Mouse (Mus musculus) MEL (cell line): ENCODE measurements around the gene Tenm3. TPM values are rescaled to one million over a fixed set of nuclear protein-coding genes. Genes with fewer than 3 reads are reported as not detected.

Source experiments
- DNase-seq: peaks from one replicate; pipeline ENCODE4 v3.0.0; 2011; ENCODE audit warnings: low read depth, low spot score
- H3K27ac ChIP-seq: 2 replicates; pipeline ENCODE4 v1.5.1; 2012; ENCODE audit warnings: low read depth, mild to moderate bottlenecking, control low read depth, low read length, moderate library complexity; ENCODE audit not compliant: control insufficient read depth
- H3K27me3 ChIP-seq, 2 experiments: fragments of 150-350 bp in 1 of 2; sonication (generic) in 1 of 2; 2 replicates each; pipeline ENCODE4 v1.6.1; 2012; ENCODE audit warnings: low read length in 2 of 2, mild to moderate bottlenecking in 2 of 2, improper control_type of control experiment in 1 of 2, moderate library complexity in 1 of 2; ENCODE audit not compliant: insufficient read depth in 2 of 2, control insufficient read depth in 1 of 2
- H3K36me3 ChIP-seq, 2 experiments: 2 replicates each; pipeline ENCODE4 v1.6.1; 2012 to 2014; ENCODE audit warnings: low read length in 2 of 2, improper control_type of control experiment in 1 of 2, inconsistent platforms in 1 of 2, mild to moderate bottlenecking in 1 of 2; ENCODE audit not compliant: insufficient read depth in 2 of 2, control insufficient read depth in 1 of 2
- H3K4me1 ChIP-seq, 2 experiments: fragments of 150-350 bp in 1 of 2; sonication (generic) in 1 of 2; 2 replicates each; pipeline ENCODE4 v1.6.1; 2012; ENCODE audit warnings: low read length in 2 of 2, improper control_type of control experiment in 1 of 2, mild to moderate bottlenecking in 1 of 2; ENCODE audit not compliant: insufficient read depth in 2 of 2, control insufficient read depth in 1 of 2
- H3K4me3 ChIP-seq, 2 experiments: fragments of 150-350 bp in 1 of 2; sonication (generic) in 1 of 2; 2 replicates each; pipeline ENCODE4 v1.5.1; 2012; ENCODE audit warnings: low read depth in 2 of 2, low read length in 2 of 2, mild to moderate bottlenecking in 2 of 2, moderate library complexity in 2 of 2, control low read depth in 1 of 2, improper control_type of control experiment in 1 of 2; ENCODE audit not compliant: control insufficient read depth in 1 of 2, insufficient read depth in 1 of 2
- H3K79me2 ChIP-seq: 2 replicates; pipeline ENCODE4 v1.6.1; 2012; ENCODE audit warnings: mild to moderate bottlenecking, low read length, moderate library complexity; ENCODE audit not compliant: control insufficient read depth, poor library complexity, insufficient read depth
- H3K9ac ChIP-seq: 2 replicates; pipeline ENCODE4 v1.6.1; 2012; ENCODE audit warnings: low read depth, mild to moderate bottlenecking, control low read depth, low read length, moderate library complexity; ENCODE audit not compliant: control insufficient read depth, poor library complexity, severe bottlenecking
- H3K9me3 ChIP-seq: fragments of 150-350 bp; sonication (generic); replicated peaks from 2 replicates; pipeline ENCODE4 v1.6.1; 2012; ENCODE audit warnings: mild to moderate bottlenecking, low read length, improper control_type of control experiment, moderate library complexity; ENCODE audit not compliant: insufficient read depth
- CTCF ChIP-seq, 3 experiments: IDR thresholded peaks in 2 of 3; conservative IDR thresholded peaks in 1 of 3; 2 replicates each; pipeline ENCODE4 v1.5.1; 2011 to 2012; ENCODE audit warnings: low read length in 3 of 3, low read depth in 2 of 3, mild to moderate bottlenecking in 2 of 3, improper control_type of control experiment in 1 of 3, inconsistent platforms in 1 of 3, mixed read lengths in 1 of 3, moderate library complexity in 1 of 3; ENCODE audit not compliant: control insufficient read depth in 1 of 3, insufficient read depth in 1 of 3, poor library complexity in 1 of 3, severe bottlenecking in 1 of 3
- E2F4 ChIP-seq: IDR thresholded peaks from 2 replicates; pipeline ENCODE4 v1.6.1; 2011; ENCODE audit warnings: low read depth, low read length, improper control_type of control experiment, borderline replicate concordance
- ETS1 ChIP-seq: IDR thresholded peaks from 2 replicates; pipeline ENCODE4 v1.6.1; 2012; ENCODE audit warnings: low read depth, mild to moderate bottlenecking, inconsistent platforms, low read length, improper control_type of control experiment, moderate library complexity
- GATA1 ChIP-seq: IDR thresholded peaks from 2 replicates; pipeline ENCODE4 v1.6.1; 2011; ENCODE audit warnings: low read depth, low read length, improper control_type of control experiment
- JUND ChIP-seq: IDR thresholded peaks from 2 replicates; pipeline ENCODE4 v1.6.1; 2011; ENCODE audit warnings: low read depth, mild to moderate bottlenecking, improper control_type of control experiment, low read length
- KAT2A ChIP-seq: conservative IDR thresholded peaks from 2 replicates; pipeline ENCODE4 v1.6.1; 2012; ENCODE audit warnings: low read depth, low read length, improper control_type of control experiment, inconsistent platforms
- MEF2A ChIP-seq: IDR thresholded peaks from 2 replicates; pipeline ENCODE4 v1.6.1; 2014; ENCODE audit warnings: low read depth, mild to moderate bottlenecking, inconsistent platforms, low read length, improper control_type of control experiment; ENCODE audit not compliant: poor library complexity, insufficient replicate concordance, severe bottlenecking; ENCODE audit errors: extremely low read depth
- MXI1 ChIP-seq: IDR thresholded peaks from 2 replicates; pipeline ENCODE4 v1.6.1; 2011; ENCODE audit warnings: mild to moderate bottlenecking, low read depth, low read length, improper control_type of control experiment
- NELFE ChIP-seq: IDR thresholded peaks from 2 replicates; pipeline ENCODE4 v1.6.1; 2011; ENCODE audit warnings: low read depth, low read length, improper control_type of control experiment
- POLR2AphosphoS2 ChIP-seq: IDR thresholded peaks from 2 replicates; pipeline ENCODE4 v1.6.1; 2011; ENCODE audit warnings: low read length, improper control_type of control experiment
- POLR2AphosphoS5 ChIP-seq: IDR thresholded peaks from 2 replicates; pipeline ENCODE4 v1.6.1; 2012; ENCODE audit warnings: low read depth, borderline replicate concordance, mild to moderate bottlenecking, inconsistent platforms, low read length, moderate library complexity, mixed read lengths
- RAD21 ChIP-seq: IDR thresholded peaks from 2 replicates; pipeline ENCODE4 v1.6.1; 2011; ENCODE audit warnings: mild to moderate bottlenecking, low read depth, low read length, improper control_type of control experiment
- SMC3 ChIP-seq: IDR thresholded peaks from 2 replicates; pipeline ENCODE4 v1.6.1; 2011; ENCODE audit warnings: low read depth, low read length, improper control_type of control experiment
- TAL1 ChIP-seq: IDR thresholded peaks from 2 replicates; pipeline ENCODE4 v1.6.1; 2012; ENCODE audit warnings: mild to moderate bottlenecking, inconsistent platforms, low read length, moderate library complexity, mixed read lengths
- USF2 ChIP-seq, 2 experiments: IDR thresholded peaks; 2 replicates each; pipeline ENCODE4 v1.6.1; 2011 to 2012; ENCODE audit warnings: improper control_type of control experiment in 2 of 2, low read length in 2 of 2, borderline replicate concordance in 1 of 2, inconsistent platforms in 1 of 2, low read depth in 1 of 2, mild to moderate bottlenecking in 1 of 2; ENCODE audit not compliant: insufficient read depth in 1 of 2
- ZMIZ1 ChIP-seq: IDR thresholded peaks from 2 replicates; pipeline ENCODE4 v1.6.1; 2012; ENCODE audit warnings: low read depth, mild to moderate bottlenecking, inconsistent platforms, low read length, improper control_type of control experiment, moderate library complexity
- polyA plus RNA-seq, 2 experiments: library from polyadenylated mRNA; stranded (reverse) in 1 of 2; unstranded in 1 of 2; fragments of >175 nt in 1 of 2; fragments of >200 nt in 1 of 2; gene quantifications; 2 replicates each; pipeline versions ENCODE4 v1.2.1 to v1.2.4; 2012; ENCODE audit warnings: low replicate concordance in 2 of 2, low read depth in 1 of 2; ENCODE audit not compliant: insufficient read length in 2 of 2, insufficient read depth in 1 of 2, missing spikeins in 1 of 2
- total RNA-seq: library from RNA; depleted of rRNA; stranded (reverse); fragments of 300-350 nt; gene quantifications from 2 replicates; pipeline ENCODE4 v1.2.3, GENCODE M21; 2012

The Tenm3 gene
- total and polyA plus RNA-seq, 3 experiments: not detected

DNA sequence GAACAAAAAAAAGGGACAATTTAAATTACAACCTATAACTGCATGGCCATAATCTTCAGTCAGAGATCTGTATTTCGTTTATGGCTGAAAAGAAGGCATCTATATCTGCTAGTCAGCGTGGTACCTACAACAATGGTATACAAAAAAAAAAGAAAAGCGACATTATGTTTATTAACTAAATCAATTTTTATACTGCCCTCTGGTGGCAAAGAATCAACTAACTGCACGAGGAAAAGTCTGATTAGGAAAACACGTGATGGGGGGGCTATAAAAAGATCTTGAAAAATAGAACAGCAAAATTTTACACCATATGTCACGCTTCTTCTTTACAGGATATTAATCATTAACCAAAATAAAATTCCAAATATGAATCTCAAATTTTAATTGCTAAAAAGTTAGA, 316.3 kb downstream of the Tenm3 start:
- no peaks in the 10 kb centered on the region for H3K36me3 ChIP-seq
- no peak overlapping the region for H3K27ac ChIP-seq
- no peaks in the 10 kb centered on the region for H3K4me1 ChIP-seq
- H3K9me3 ChIP-seq: no peaks in the 10 kb centered on the region
- H3K79me2 ChIP-seq: no peaks in the 10 kb centered on the region
- no peak overlapping the region for H3K9ac ChIP-seq
- TF ChIP-seq CTCF (IDR thresholded peaks at IDR 0.05 in 2 of 3, conservative IDR thresholded peaks at IDR 0.05 in 1 of 3; ENCODE audit: control insufficient read depth in 1 of 3, insufficient read depth in 1 of 3, low read depth in 2 of 3, low read length in 3 of 3, poor library complexity in 1 of 3, severe bottlenecking in 1 of 3) (peak in 1 of 3 experiments; percentile 31; a peak in 1 of 6 replicates), RAD21 (peak; percentile 12), SMC3 (peak; percentile 30; the same call in 1 of the 2 replicates), ETS1 (no peak)
- no peaks in the 10 kb centered on the region for H3K27me3 ChIP-seq
- H3K4me3 ChIP-seq: no peak overlapping the region
- DNase-seq: peak; percentile 9

DNA sequence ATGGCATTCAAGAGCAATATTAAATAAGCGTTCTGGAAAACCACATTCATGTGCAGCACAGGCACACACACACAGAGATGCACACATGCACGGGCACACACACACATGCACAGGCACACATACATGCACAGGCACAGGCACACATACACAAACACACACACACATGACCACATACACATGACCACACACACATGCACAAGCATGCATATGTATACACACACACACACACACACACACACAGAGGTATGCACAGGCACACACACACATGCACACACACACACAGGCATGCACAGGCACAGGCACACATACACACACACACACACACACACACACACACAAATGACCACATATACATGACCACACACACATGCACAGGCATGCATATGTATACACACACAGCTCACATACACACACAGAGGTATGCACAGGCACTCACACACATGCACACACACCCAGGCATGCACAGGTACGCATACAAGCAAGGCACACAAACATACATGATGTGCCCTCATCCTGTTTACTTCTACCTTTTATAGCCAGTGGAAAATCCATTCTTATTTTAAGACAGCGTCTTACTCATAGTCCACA, 321.1 kb downstream of the Tenm3 start:
- Histone ChIP-seq H3K36me3 (no peaks in the 10 kb centered on the region), H3K27ac (no peak overlapping the region), H3K27me3 (no peaks in the 10 kb centered on the region), H3K4me3 (no peak overlapping the region), H3K9ac (no peak overlapping the region), H3K9me3 (no peaks in the 10 kb centered on the region), H3K79me2 (no peaks in the 10 kb centered on the region), H3K4me1 (no peaks in the 10 kb centered on the region)
- TF ChIP-seq ZMIZ1 (no peak), POLR2AphosphoS5 (no peak), POLR2AphosphoS2 (no peak), TAL1 (no peak), KAT2A (no peak), CTCF (IDR thresholded peaks at IDR 0.05 in 2 of 3, conservative IDR thresholded peaks at IDR 0.05 in 1 of 3; ENCODE audit: control insufficient read depth in 1 of 3, insufficient read depth in 1 of 3, low read depth in 2 of 3, low read length in 3 of 3, poor library complexity in 1 of 3, severe bottlenecking in 1 of 3) (no peak)
- DNase-seq: no peak

DNA sequence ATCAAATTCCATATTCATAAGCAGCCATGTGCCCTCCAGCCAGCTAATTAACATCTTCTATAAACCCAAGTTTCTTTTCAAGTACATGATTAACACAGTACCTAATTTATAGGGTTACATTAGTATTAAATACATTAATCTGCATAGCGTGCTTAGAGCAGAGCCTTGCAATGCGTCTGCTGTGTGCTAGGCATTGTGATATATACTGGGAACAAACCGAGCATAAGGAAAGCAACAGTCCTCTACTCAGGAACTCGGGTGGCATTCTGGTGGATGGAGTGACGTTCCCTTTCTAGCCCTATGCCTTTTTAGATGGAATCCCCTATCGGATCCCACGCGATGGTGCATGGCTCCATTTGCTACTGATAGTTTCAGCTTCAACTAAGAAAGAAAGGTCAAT, 321.7 kb downstream of the Tenm3 start:
- no peaks in the 10 kb centered on the region for H3K27me3 ChIP-seq
- no peaks in the 10 kb centered on the region for H3K79me2 ChIP-seq
- no peak for DNase-seq
- no peak overlapping the region for H3K27ac ChIP-seq
- no peaks in the 10 kb centered on the region for H3K4me1 ChIP-seq
- no peak overlapping the region for H3K9ac ChIP-seq
- H3K9me3 ChIP-seq: no peaks in the 10 kb centered on the region
- no peak for TF ChIP-seq USF2 (IDR thresholded peaks at IDR 0.05; ENCODE audit: borderline replicate concordance in 1 of 2, insufficient read depth in 1 of 2, low read depth in 1 of 2, low read length in 2 of 2)
- no peak for TF ChIP-seq NELFE
- no peak for TF ChIP-seq E2F4
- TF ChIP-seq JUND: no peak
- no peak for TF ChIP-seq MXI1
- TF ChIP-seq MEF2A: no peak
- TF ChIP-seq GATA1: no peak
- no peaks in the 10 kb centered on the region for H3K36me3 ChIP-seq
- no peak overlapping the region for H3K4me3 ChIP-seq
